Mouse (Mus musculus) cerebellum, adult 18-20 months (tissue): Measurements from ENCODE around the gene Hoxa11.

ENCODE experiments used
- DNase-seq, 2 experiments: peaks; one replicate each; pipeline ENCODE4 v3.0.0; 2021

Hoxa11 gene

GRCm38 (mm10) chr6:52246403-52246803 lies 793 bp upstream of the Hoxa11 start:
- DNase-seq = no peak

GRCm38 (mm10) chr6:52245040-52245756 lies 412 bp downstream of the Hoxa11 start:
- DNase-seq = no peak

GRCm38 (mm10) chr6:52244471-52245039 lies 1.1 kb downstream of the Hoxa11 start:
- DNase-seq = no peak

GRCm38 (mm10) chr6:52243681-52244121 lies 1.9 kb downstream of the Hoxa11 start:
- no peak for DNase-seq

- no peak for DNase-seq
Measured at GRCm38 (mm10) chr6:52242801-52243332, 2.7 kb downstream of the Hoxa11 start.

- DNase-seq = no peak
Measured at GRCm38 (mm10) chr6:52241001-52241621, 4.5 kb downstream of the Hoxa11 start.

GRCm38 (mm10) chr6:52240389-52241000 lies 5.1 kb downstream of the Hoxa11 start, which contains the start of gene Hoxa10:
Gene Hoxa10 (minus strand): TSS chr6:52240854.
- peak in 1 of 2 experiments; percentile 21 for DNase-seq

GRCm38 (mm10) chr6:52239625-52240388 lies 5.8 kb downstream of the Hoxa11 start:
- no peak for DNase-seq

DNA sequence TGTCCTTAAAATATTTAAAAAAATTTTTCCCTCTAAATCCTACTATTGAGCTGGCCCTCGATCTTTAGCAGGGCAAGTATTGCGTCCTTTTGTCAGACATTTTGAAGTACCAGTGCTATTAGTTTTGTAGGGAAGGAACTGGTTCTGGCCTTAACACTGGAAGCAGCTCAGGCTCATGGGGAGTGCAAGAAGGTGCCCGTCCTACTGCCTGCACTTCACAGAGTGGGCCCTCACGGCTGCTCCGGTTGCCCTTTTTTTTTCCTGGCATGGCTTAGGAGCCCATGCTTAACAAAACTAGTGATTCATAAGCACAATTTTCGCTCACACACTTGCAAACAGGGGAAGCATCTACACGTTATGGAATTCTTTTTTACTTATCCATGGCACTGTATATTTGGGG lies 6.6 kb downstream of the Hoxa11 start:
- no peak for DNase-seq

- DNase-seq = no peak
Measured at GRCm38 (mm10) chr6:52238155-52238545, 7.5 kb downstream of the Hoxa11 start.

DNA sequence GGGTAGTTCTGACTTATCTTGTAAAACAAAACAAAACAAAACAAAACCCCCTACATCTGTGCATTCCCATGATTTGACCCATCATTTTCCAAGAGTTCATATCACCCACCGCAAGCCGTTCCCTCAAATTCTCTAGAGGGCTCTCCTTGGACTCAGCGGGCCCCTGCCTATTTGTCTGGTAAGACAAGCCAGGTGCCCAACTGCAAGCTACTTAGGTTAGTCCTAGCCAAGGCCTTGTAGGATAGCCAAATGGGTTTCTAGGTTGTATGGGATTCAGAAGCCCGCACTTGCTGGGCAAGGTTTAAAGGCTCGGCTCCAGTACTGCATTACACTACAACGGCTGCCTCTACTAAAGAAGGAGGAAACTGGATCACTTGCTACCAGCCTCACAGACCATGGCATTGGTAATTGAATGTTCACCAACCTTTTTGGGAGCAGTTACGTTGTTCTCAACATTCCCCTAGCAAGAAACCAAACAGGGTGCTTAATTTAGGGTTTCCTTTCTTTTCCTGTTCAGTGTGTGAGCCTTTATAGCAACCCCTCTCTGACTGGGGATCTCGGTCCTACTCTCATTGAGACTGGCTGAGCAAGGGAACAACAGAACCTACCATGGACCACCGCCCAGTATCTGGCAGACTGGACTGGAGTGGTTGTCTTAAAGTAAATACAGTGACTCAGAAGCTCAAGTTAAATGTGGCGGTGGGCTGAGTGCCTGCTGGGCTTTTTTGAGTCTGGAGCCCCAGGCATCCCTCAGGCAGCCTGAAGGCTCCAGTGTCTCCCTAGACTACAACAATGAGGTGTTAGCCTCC lies 8.1 kb downstream of the Hoxa11 start:
- DNase-seq = no peak

GRCm38 (mm10) chr6:52236806-52237205 lies 8.8 kb downstream of the Hoxa11 start:
- DNase-seq = no peak

GRCm38 (mm10) chr6:52235866-52236265 lies 9.7 kb downstream of the Hoxa11 start:
- DNase-seq = no peak

DNA sequence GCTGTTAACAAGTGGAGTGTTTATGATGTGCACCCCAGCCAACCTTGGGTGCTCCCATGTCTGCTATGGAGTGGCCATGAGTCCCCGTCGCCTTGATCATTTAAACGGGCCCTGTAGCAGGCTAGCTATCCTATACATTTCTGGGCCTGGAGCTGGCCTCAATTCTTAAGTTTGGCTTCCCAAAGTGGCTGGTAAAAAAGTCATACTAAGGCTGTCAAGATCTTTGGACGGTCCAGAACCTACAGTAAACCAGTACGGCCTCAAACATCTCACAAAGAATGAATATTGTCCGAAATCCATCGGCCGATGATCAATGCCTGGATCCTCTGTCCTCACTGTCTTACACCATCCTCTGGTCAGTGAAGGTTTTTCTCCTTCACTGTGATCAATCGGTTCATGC lies 10.3 kb downstream of the Hoxa11 start:
- DNase-seq = no peak

- DNase-seq = no peak
Measured at GRCm38 (mm10) chr6:52234428-52235140, 11.0 kb downstream of the Hoxa11 start.

GRCm38 (mm10) chr6:52233546-52234427 lies 11.8 kb downstream of the Hoxa11 start:
- no peak for DNase-seq

- DNase-seq = no peak
Measured at GRCm38 (mm10) chr6:52232984-52233545, 12.5 kb downstream of the Hoxa11 start.

GRCm38 (mm10) chr6:52232568-52232965 lies 13.0 kb downstream of the Hoxa11 start:
- DNase-seq = no peak

DNA sequence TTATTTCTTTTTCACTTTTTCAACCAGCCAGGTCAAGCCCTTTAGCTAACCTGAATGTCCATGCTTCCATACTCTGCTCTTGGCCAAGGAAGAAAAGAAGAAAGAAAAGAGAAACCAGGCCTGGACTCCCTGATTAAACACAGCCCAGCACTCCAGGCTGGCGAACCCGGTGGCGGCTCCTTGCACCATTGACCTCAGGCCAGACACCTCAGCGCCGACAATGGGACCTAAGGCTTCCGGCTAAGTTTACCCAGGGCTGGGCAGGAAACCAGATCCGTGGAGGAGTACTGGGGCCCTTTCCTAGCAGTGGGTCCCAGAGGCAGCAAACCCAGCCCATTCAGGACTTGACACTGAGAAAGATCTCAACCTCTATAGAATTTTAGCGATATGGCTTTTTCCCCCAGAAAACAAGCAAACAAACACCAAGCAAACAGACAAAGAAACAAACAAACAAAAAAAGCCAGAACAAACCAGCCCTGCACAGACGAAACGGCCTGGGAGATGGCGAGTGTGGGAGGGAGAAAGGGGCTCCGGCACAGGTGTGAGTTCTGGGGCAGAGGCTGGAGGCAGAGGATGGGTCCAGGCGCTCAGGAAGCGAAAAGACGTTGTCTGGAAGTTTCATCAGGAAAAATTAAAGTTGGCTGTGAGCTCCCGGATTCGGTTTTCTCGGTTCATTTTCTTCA lies 13.6 kb downstream of the Hoxa11 start:
- DNase-seq = no peak
